12 mouse cellular contexts compared by ENCODE assay signal in the genomic region with DNA sequence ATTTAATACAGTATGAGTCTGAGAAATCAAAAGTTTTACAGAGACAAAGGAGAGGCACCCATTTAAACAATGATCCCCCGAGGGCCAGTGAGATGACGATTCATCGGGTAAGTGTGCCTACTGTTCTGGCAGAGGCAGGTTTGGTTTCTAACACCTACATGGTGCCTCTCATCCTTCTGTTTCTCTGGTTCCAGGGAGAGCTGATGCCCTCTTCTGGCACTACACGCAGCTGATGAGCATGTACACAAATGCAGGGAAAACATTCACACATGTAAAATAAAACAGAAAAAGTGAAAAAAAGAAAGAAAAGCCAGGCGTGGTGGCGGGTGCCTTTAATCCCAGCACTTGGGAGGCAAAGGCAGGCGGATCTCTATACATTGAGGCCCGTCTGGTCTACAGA. TPM values are rescaled to one million over a fixed set of nuclear protein-coding genes. Genes with fewer than 3 reads are reported as not detected.
A peak's percentile ranks its signal among the peaks of the same experiment; 100 is the strongest.
DNase-seq lines count a peak whose midpoint lies in the region; ATAC-seq and TF ChIP-seq lines count a peak whose summit lies in the region.
"Had no signal": no experiment of that assay in that cellular context is flagged by ENCODE, and none has a peak within 500 bp of the region (broad histone marks: within the 10 kb centered on the region; RNA-seq: fewer than 3 reads in every experiment).

No protein-coding gene starts in this region.

- H3K36me3 ChIP-seq in kidney, postnatal 0 days (ENCODE audit: insufficient read depth, low read length): 0 out of 2 replicates have a peak, but pooled peaks cover 13% of the 10 kb centered on the region
- H3K36me3 ChIP-seq in thymus, adult 2 months (ENCODE audit: control insufficient read depth, insufficient read depth, low read length): peaks cover 23% of the 10 kb centered on the region

- H3K9me3 ChIP-seq in kidney, postnatal 0 days (replicated peaks; ENCODE audit: low read length): no peaks in the 10 kb centered on the region
- H3K9me3 ChIP-seq: heart, embryonic 13.5 days; lung, embryonic 15.5 days had no signal

- TF ChIP-seq POLR2A in thymus, adult 2 months (IDR thresholded peaks at IDR 0.05; ENCODE audit: control insufficient read depth, extremely low read depth, insufficient read depth, low read length, poor library complexity): no peak

- DNase-seq in CD4-positive, CD25-positive, alpha-beta regulatory T cell, adult 2 months (ENCODE audit: low read depth, low spot score): peak; percentile 58
- no peak for DNase-seq in kidney, postnatal 0 days (ENCODE audit: low spot score)
- DNase-seq in kidney, adult 11 months: no peak
- DNase-seq in thymus, adult 2 months: peak; percentile 30
- no peak for DNase-seq in thymus, postnatal 10 days (ENCODE audit: low spot score in 2 of 2)
- DNase-seq in c-Kit-positive CD71-positive TER-119-positive erythroid progenitor cells, embryonic 14.5 days (ENCODE audit: low spot score): no peak
- DNase-seq: cerebellum, postnatal 36 days; midbrain, embryonic 14.5 days had no signal

- no peak overlapping the region for H3K4me3 ChIP-seq in kidney, postnatal 0 days (replicated peaks; ENCODE audit: low read depth, low read length)
- no peak overlapping the region for H3K4me3 ChIP-seq in thymus, adult 2 months (ENCODE audit: control insufficient read depth, insufficient read depth, low read length)
- H3K4me3 ChIP-seq: heart, embryonic 13.5 days; lung, embryonic 15.5 days had no signal

- peak; percentile 36; the same call in 1 of the 2 replicates for TF ChIP-seq CTCF in kidney, postnatal 0 days (IDR thresholded peaks at IDR 0.05; ENCODE audit: low read depth)
- no peak for TF ChIP-seq CTCF in thymus, adult 2 months (IDR thresholded peaks at IDR 0.05; ENCODE audit: borderline replicate concordance, control insufficient read depth, extremely low read depth, insufficient read depth, low read length, poor library complexity)

- no peak overlapping the region for H3K9ac ChIP-seq in kidney, postnatal 0 days (ENCODE audit: low read depth, low read length)
- H3K9ac ChIP-seq: heart, embryonic 13.5 days; lung, embryonic 15.5 days had no signal

- ATAC-seq in CD4-positive, CD25-positive, alpha-beta regulatory T cell, adult 4 months: no peak
- ATAC-seq in kidney, postnatal 0 days (replicated peaks; ENCODE audit: low FRiP score, low read depth): no peak
- ATAC-seq in monocyte, adult 5-6 weeks (replicated peaks; ENCODE audit: insufficient number of reproducible peaks, low FRiP score, low TSS enrichment, poor library complexity, severe bottlenecking): no peak

- H3K4me1 ChIP-seq in kidney, postnatal 0 days (replicated peaks; ENCODE audit: insufficient read depth, low read length): no peaks in the 10 kb centered on the region
- H3K4me1 ChIP-seq in thymus, adult 2 months (replicated peaks; ENCODE audit: control insufficient read depth, insufficient read depth, low read length): no peaks in the 10 kb centered on the region

- H3K4me2 ChIP-seq in kidney, postnatal 0 days (ENCODE audit: low read length): no peak overlapping the region
- H3K4me2 ChIP-seq: heart, embryonic 13.5 days; lung, embryonic 15.5 days had no signal

- 88% methylated on average over 8 of the region's 8 CpGs for WGBS in kidney, postnatal 0 days
- 90% methylated on average over 8 of the region's 8 CpGs for WGBS in thymus, adult 2 months

- no peaks in the 10 kb centered on the region for H3K27me3 ChIP-seq in kidney, postnatal 0 days (ENCODE audit: insufficient read depth, low read length)
- H3K27me3 ChIP-seq in thymus, adult 2 months (ENCODE audit: control insufficient read depth, insufficient read depth, low read length): no peaks in the 10 kb centered on the region
- H3K27me3 ChIP-seq: heart, embryonic 13.5 days; lung, embryonic 15.5 days had no signal

- H3K27ac ChIP-seq in kidney, postnatal 0 days: no peak overlapping the region
- H3K27ac ChIP-seq in thymus, adult 2 months (ENCODE audit: control insufficient read depth, insufficient read depth, low read length): no peak overlapping the region
- H3K27ac ChIP-seq: heart, embryonic 13.5 days; lung, embryonic 15.5 days had no signal

RNA-seq across cellular contexts. Expression of gene Rassf2, which starts 29.9 kb away (rescaled TPM):
- 100 to 1,000 TPM in 1 of 2 experiments, 10 to 100 TPM in 1; 67.6 to 113 TPM for polyA plus RNA-seq in CD4-positive, CD25-positive, alpha-beta regulatory T cell, adult 4 months (2017; shearing (Covaris generic))
- polyA plus RNA-seq in kidney, postnatal 0 days (2015; fragmentation: Nextera tagmentation; extraction: Ambion mirVana): 3.0 and 3.2 TPM in 2 replicates
- 110 and 111 TPM in 2 replicates for polyA plus RNA-seq in thymus, adult 2 months (2012; rRNA removed)
- 33.5 to 63.6 TPM (median 45.1 TPM) in 3 replicates for total RNA-seq in monocyte, adult 5-6 weeks (2017)

Comparison
In these comparisons a context has a peak if more than half of its experiments do, and no peak if none do; other contexts are left out.
1. DNase-seq: peak in CD4-positive, CD25-positive, alpha-beta regulatory T cell, adult 2 months (single experiment) and thymus, adult 2 months (single experiment); none in kidney, postnatal 0 days (single experiment), kidney, adult 11 months (single experiment), thymus, postnatal 10 days (0 of 2) and c-Kit-positive CD71-positive TER-119-positive erythroid progenitor cells, embryonic 14.5 days (single experiment).
2. RNA of gene Rassf2, which starts 29.9 kb away (polyA plus RNA-seq): 67.6 to 113 TPM in CD4-positive, CD25-positive, alpha-beta regulatory T cell, adult 4 months and 110 to 111 TPM in thymus, adult 2 months; 3.0 to 3.2 TPM in kidney, postnatal 0 days; every median in the first group is over 10 times any median in the second.